Mouse (Mus musculus) spleen, adult 2 months (tissue): ENCODE data around the gene Nectin4. TPM values are rescaled to one million over a fixed set of nuclear protein-coding genes. Genes with fewer than 3 reads are reported as not detected.

ENCODE experiments used
- DNase-seq, 2 experiments: peaks; one replicate each; pipeline versions ENCODE4 v3.0.0 to v3.0.0-alpha.2; 2012 to 2021; ENCODE audit warnings: low spot score in 2 of 2, low read depth in 1 of 2
- H3K27ac ChIP-seq: fragments of 200-500 bp; 2 replicates; pipeline ENCODE4 v1.5.1; 2012; ENCODE audit warnings: low read length, inconsistent platforms; ENCODE audit not compliant: insufficient read depth
- H3K27me3 ChIP-seq: fragments of 200-500 bp; 2 replicates; pipeline ENCODE4 v1.6.1; 2012; ENCODE audit warnings: mild to moderate bottlenecking, moderate library complexity, low read length, inconsistent platforms; ENCODE audit not compliant: control insufficient read depth, insufficient read depth
- H3K36me3 ChIP-seq: fragments of 200-500 bp; 2 replicates; pipeline ENCODE4 v1.6.1; 2012; ENCODE audit warnings: mild to moderate bottlenecking, low read length, inconsistent platforms; ENCODE audit not compliant: control insufficient read depth, insufficient read depth
- H3K4me1 ChIP-seq: fragments of 200-500 bp; 2 replicates; pipeline ENCODE4 v1.6.1; 2011; ENCODE audit warnings: inconsistent platforms; ENCODE audit not compliant: control insufficient read depth, insufficient read depth, insufficient read length
- H3K4me3 ChIP-seq: fragments of 200-500 bp; 2 replicates; pipeline ENCODE4 v1.5.1; 2011; ENCODE audit warnings: mild to moderate bottlenecking, inconsistent platforms; ENCODE audit not compliant: insufficient read depth, insufficient read length; ENCODE audit errors: extremely low read depth
- CTCF ChIP-seq: fragments of 200-500 bp; IDR thresholded peaks from 2 replicates; pipeline ENCODE4 v1.5.1; 2011; ENCODE audit warnings: mild to moderate bottlenecking, inconsistent platforms; ENCODE audit not compliant: insufficient read depth, insufficient read length, insufficient replicate concordance; ENCODE audit errors: extremely low read depth
- POLR2A ChIP-seq: fragments of 200-500 bp; IDR thresholded peaks from 2 replicates; pipeline ENCODE4 v1.6.1; 2011; ENCODE audit warnings: low read depth, low read length, inconsistent platforms
- WGBS: fragments of 180-500 bp; shearing (Covaris S2); methylation state at CpG from one replicate; pipeline ENCODE4 v1.1.7; 2018; 5-methylcytosine and 5-hydroxymethylcytosine counted together
- polyA plus RNA-seq: library from polyadenylated mRNA; depleted of rRNA; stranded (reverse); fragments of >200 nt; gene quantifications from 2 replicates; pipeline ENCODE4 v1.2.3, GENCODE M21; 2012; rRNA removed

The Nectin4 gene
- polyA plus RNA-seq, 1 experiment = 1.4 TPM

DNA sequence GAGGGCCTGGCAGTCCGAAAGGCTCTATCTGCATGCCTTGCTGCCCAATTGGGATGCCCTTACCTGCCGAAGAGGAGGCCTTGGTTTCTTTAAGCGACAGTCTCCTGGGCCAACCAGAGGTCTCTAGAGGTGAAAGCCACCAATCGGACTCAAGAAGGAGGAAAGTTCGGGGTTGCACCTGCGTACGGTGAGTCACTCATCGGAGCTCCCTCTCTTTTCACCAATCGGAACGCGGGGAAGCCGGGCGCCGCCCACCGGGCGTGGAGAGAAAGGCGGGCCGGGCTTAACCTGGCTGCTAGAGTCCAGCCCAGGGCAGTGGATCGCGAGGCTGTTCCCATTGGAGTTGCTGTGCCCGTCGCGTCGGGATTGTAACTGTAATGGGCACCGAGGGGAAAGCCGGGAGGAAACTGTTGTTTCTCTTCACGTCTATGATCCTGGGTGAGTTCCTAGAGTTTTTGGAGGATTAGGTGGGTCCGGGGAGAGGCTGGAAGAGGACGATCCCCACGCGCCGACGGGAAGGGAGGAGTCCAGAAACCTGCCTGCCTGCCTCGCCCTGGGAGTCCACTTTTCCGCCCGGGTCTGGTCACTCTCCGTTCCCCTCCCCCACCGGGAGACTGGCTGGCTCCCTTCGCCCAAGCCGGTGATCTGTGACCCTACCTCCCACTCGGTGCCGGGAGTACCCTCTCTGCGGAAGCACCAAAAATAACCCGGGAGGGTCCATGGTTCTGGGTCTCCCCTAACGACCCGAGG, 67.5 kb downstream of the Nectin4 start, which contains the start of gene F11r:
TSS of gene F11r (plus strand) at position 272 of the 750 bp plus-strand sequence.
- Histone ChIP-seq H3K4me3 (peak within 1 kb of the TSS; percentile 60), H3K27me3 (peaks cover 6% of the 10 kb centered on the region; the same call in 1 of the 2 replicates), H3K27ac (peak within 1 kb of the TSS; percentile 11; the same call in 1 of the 2 replicates), H3K4me1 (peaks cover 16% of the 10 kb centered on the region), H3K36me3 (no peaks in the 10 kb centered on the region)
- 2% methylated on average over 46 of the region's 46 CpGs for WGBS
- DNase-seq = peak; percentile 28 to 73
- no peak for TF ChIP-seq POLR2A
- no peak for TF ChIP-seq CTCF

Other genes starting within 250 kb of the Nectin4 start
- 65.7 and 67.8 TPM in 2 replicates for gene Sdhc, start 219.5 kb upstream of the Nectin4 start, polyA plus RNA-seq
- 0.47 and 1.1 TPM in 2 replicates for gene Mpz, start 219.4 kb upstream of the Nectin4 start, polyA plus RNA-seq
- 3.8 and 4.4 TPM in 2 replicates for gene Pcp4l1, start 173.8 kb upstream of the Nectin4 start, polyA plus RNA-seq
- gene Nr1i3, start 156.1 kb upstream of the Nectin4 start, polyA plus RNA-seq = not detected in 2 replicates
- 17.5 and 20.3 TPM in 2 replicates for gene Tomm40l, start 147.6 kb upstream of the Nectin4 start, polyA plus RNA-seq
- gene Apoa2, start 145.0 kb upstream of the Nectin4 start, polyA plus RNA-seq = 1.2 and 1.8 TPM in 2 replicates
- gene Fcer1g, start 135.7 kb upstream of the Nectin4 start, polyA plus RNA-seq = 237 and 307 TPM in 2 replicates
- gene Adamts4, start 119.7 kb upstream of the Nectin4 start, polyA plus RNA-seq = 0.63 and 0.64 TPM in 2 replicates
- gene Ndufs2, start 118.7 kb upstream of the Nectin4 start, polyA plus RNA-seq = 52.4 and 59.6 TPM in 2 replicates
- gene B4galt3, start 99.8 kb upstream of the Nectin4 start, polyA plus RNA-seq = 59.5 and 67.8 TPM in 2 replicates
- gene Ppox, start 88.9 kb upstream of the Nectin4 start, polyA plus RNA-seq = 64.6 and 66.0 TPM in 2 replicates
- gene Usp21, start 82.1 kb upstream of the Nectin4 start, polyA plus RNA-seq = 40.9 and 46.4 TPM in 2 replicates
- gene Ufc1, start 75.1 kb upstream of the Nectin4 start, polyA plus RNA-seq = 9.8 and 11.1 TPM in 2 replicates
- 25.7 and 29.3 TPM in 2 replicates for gene Dedd, start 41.0 kb upstream of the Nectin4 start, polyA plus RNA-seq
- 22.6 and 25.9 TPM in 2 replicates for gene Nit1, start 24.5 kb upstream of the Nectin4 start, polyA plus RNA-seq
- 8.5 TPM in 2 replicates for gene Pfdn2, start 24.4 kb upstream of the Nectin4 start, polyA plus RNA-seq
- gene Klhdc9, start 9.3 kb upstream of the Nectin4 start, polyA plus RNA-seq = 0.20 and 0.62 TPM in 2 replicates
- 79.5 and 88.3 TPM in 2 replicates for gene Arhgap30, start 18.9 kb downstream of the Nectin4 start, polyA plus RNA-seq
- gene Usf1, start 41.2 kb downstream of the Nectin4 start, polyA plus RNA-seq = 130 and 132 TPM in 2 replicates
- gene Tstd1, start 48.8 kb downstream of the Nectin4 start, polyA plus RNA-seq = 3.1 and 4.1 TPM in 2 replicates
- 8.8 and 9.6 TPM in 2 replicates for gene F11r, start 67.4 kb downstream of the Nectin4 start, polyA plus RNA-seq
- gene Alyref2, start 133.4 kb downstream of the Nectin4 start, polyA plus RNA-seq = 5.1 and 6.7 TPM in 2 replicates
- gene Itln1, start 165.2 kb downstream of the Nectin4 start, polyA plus RNA-seq = 1.3 TPM in 1 of 2 replicates, not detected in the other
- gene Cd244a, start 189.1 kb downstream of the Nectin4 start, polyA plus RNA-seq = 5.7 and 6.8 TPM in 2 replicates
- gene Ly9, start 237.3 kb downstream of the Nectin4 start, polyA plus RNA-seq = 23.8 and 27.7 TPM in 2 replicates